In genomic region chrX:159264681-159265080, GRCm38 (mm10) we compare ENCODE assay signal across 10 mouse cellular contexts. TPM values are rescaled to one million over a fixed set of nuclear protein-coding genes. Genes with fewer than 3 reads are reported as not detected.
DNase-seq lines count a peak whose midpoint lies in the region; ATAC-seq and TF ChIP-seq lines count a peak whose summit lies in the region.
"Had no signal": no experiment of that assay in that cellular context is flagged by ENCODE, and none has a peak within 500 bp of the region (broad histone marks: within the 10 kb centered on the region; RNA-seq: fewer than 3 reads in every experiment).

No protein-coding gene starts in this region.

- H3K9me3 ChIP-seq in heart, embryonic 12.5 days (replicated peaks): no peaks in the 10 kb centered on the region
- H3K9me3 ChIP-seq: hindbrain, embryonic 15.5 days; neural tube, embryonic 13.5 days had no signal

- TF ChIP-seq CTCF in gastrocnemius, adult 2 months (IDR thresholded peaks at IDR 0.05): peak; percentile 67
- peak; percentile 26; the same call in 1 of the 2 replicates for TF ChIP-seq CTCF in brain, embryonic 14.5 days (IDR thresholded peaks at IDR 0.05; ENCODE audit: borderline replicate concordance, extremely low read depth, insufficient read depth, insufficient read length)

- WGBS in heart, embryonic 12.5 days: 41% methylated on average over 3 of the region's 3 CpGs

- H3K4me2 ChIP-seq in heart, embryonic 12.5 days: no peak overlapping the region
- H3K4me2 ChIP-seq: hindbrain, embryonic 15.5 days; neural tube, embryonic 13.5 days had no signal

- H3K36me3 ChIP-seq in heart, embryonic 12.5 days: no peaks in the 10 kb centered on the region
- H3K36me3 ChIP-seq: hindbrain, embryonic 15.5 days; neural tube, embryonic 13.5 days had no signal

- H3K27ac ChIP-seq in gastrocnemius, adult 2 months: no peak overlapping the region
- no peak overlapping the region for H3K27ac ChIP-seq in heart, embryonic 12.5 days (ENCODE audit: poor library complexity, severe bottlenecking)
- H3K27ac ChIP-seq: hindbrain, embryonic 15.5 days; neural tube, embryonic 13.5 days had no signal

- no peak overlapping the region for H3K4me3 ChIP-seq in gastrocnemius, adult 2 months
- no peak overlapping the region for H3K4me3 ChIP-seq in heart, embryonic 12.5 days
- H3K4me3 ChIP-seq: hindbrain, embryonic 15.5 days; neural tube, embryonic 13.5 days had no signal

- no peak for DNase-seq in gastrocnemius, adult 2 months
- no peak for DNase-seq in gastrocnemius, postnatal 10 days
- peak; percentile 29 for DNase-seq in CD4-positive helper T cell, adult 2 months (ENCODE audit: low read depth, low spot score)
- DNase-seq in brain, embryonic 14.5 days (ENCODE audit: low read depth): peak; percentile 9
- DNase-seq in urinary bladder, postnatal 4 days (ENCODE audit: low spot score in 2 of 2): no peak
- DNase-seq in frontal cortex, postnatal 36 days (ENCODE audit: low spot score in 2 of 2): no peak

- TF ChIP-seq POLR2A in brain, embryonic 14.5 days (IDR thresholded peaks at IDR 0.05; ENCODE audit: borderline replicate concordance, extremely low read depth, insufficient read depth, insufficient read length, poor library complexity, severe bottlenecking): no peak

- intact Hi-C loops in gastrocnemius, adult 2 months (cut with DNase I): loop anchor here (5.0 kb wide), 1 partner anchor 292 kb away; no protein-coding TSS in a partner anchor

- no peaks in the 10 kb centered on the region for H3K4me1 ChIP-seq in heart, embryonic 12.5 days (replicated peaks)
- H3K4me1 ChIP-seq: hindbrain, embryonic 15.5 days; neural tube, embryonic 13.5 days had no signal

- no peak overlapping the region for H3K9ac ChIP-seq in heart, embryonic 12.5 days
- H3K9ac ChIP-seq: hindbrain, embryonic 15.5 days; neural tube, embryonic 13.5 days had no signal

- ATAC-seq in megakaryocyte progenitor cell, adult 5-6 weeks (replicated peaks; ENCODE audit: poor library complexity): peak; percentile 87
- ATAC-seq in heart, embryonic 12.5 days (ENCODE audit: insufficient number of reproducible peaks, low FRiP score): no peak

- no peaks in the 10 kb centered on the region for H3K27me3 ChIP-seq in heart, embryonic 12.5 days (replicated peaks)
- H3K27me3 ChIP-seq: hindbrain, embryonic 15.5 days; neural tube, embryonic 13.5 days had no signal

RNA-seq across cellular contexts. Expression of gene Rps6ka3, which starts 54.6 kb away (rescaled TPM):
- 10 to 100 TPM; 53.7 to 59.4 TPM for total RNA-seq in gastrocnemius, adult 2 months (2021)
- 10 to 100 TPM; 90.4 to 92.1 TPM for total RNA-seq in gastrocnemius, postnatal 10 days (2021)
- 19.9 and 24.4 TPM in 2 replicates for polyA plus RNA-seq in brain, embryonic 14.5 days (2012; rRNA removed)
- 60.2 and 64.4 TPM in 2 replicates for total RNA-seq in megakaryocyte progenitor cell, adult 5-6 weeks (2015)
- total RNA-seq in megakaryocyte progenitor cell, adult 5-6 weeks (2017): 28.0 and 35.8 TPM in 2 replicates
- 6.1 and 6.4 TPM in 2 replicates for polyA plus RNA-seq in heart, embryonic 12.5 days (2016; fragmentation: Nextera tagmentation; extraction: Ambion mirVana)

Comparison
In these comparisons a context has a peak if more than half of its experiments do, and no peak if none do; other contexts are left out.
1. DNase-seq: peak in CD4-positive helper T cell, adult 2 months (single experiment) and brain, embryonic 14.5 days (single experiment); none in gastrocnemius, adult 2 months (single experiment), gastrocnemius, postnatal 10 days (single experiment), urinary bladder, postnatal 4 days (0 of 2) and frontal cortex, postnatal 36 days (0 of 2).